1 mouse cellular context compared by ENCODE assay signal in genomic region chr11:120634810-120635209, GRCm38 (mm10).
TF ChIP-seq lines count a peak whose summit lies in the region.

No protein-coding gene starts in this region.

TF ChIP-seq in MEL, 35 proteins besides CTCF, POLR2A, EP300 and RAD21:
- TF ChIP-seq MEF2A (IDR thresholded peaks at IDR 0.05; ENCODE audit: extremely low read depth, insufficient replicate concordance, low read depth, low read length, poor library complexity, severe bottlenecking), result no peak
- TF ChIP-seq MYC (IDR thresholded peaks at IDR 0.05; ENCODE audit: low read depth, low read length), result no peak
- no peak for TF ChIP-seq NELFE (IDR thresholded peaks at IDR 0.05; ENCODE audit: low read depth, low read length)
- no peak for TF ChIP-seq BHLHE40 (IDR thresholded peaks at IDR 0.05; ENCODE audit: borderline replicate concordance, low read depth, low read length)
- no peak for TF ChIP-seq ETS1 (IDR thresholded peaks at IDR 0.05; ENCODE audit: low read depth, low read length)
- no peak for TF ChIP-seq MAFK (IDR thresholded peaks at IDR 0.05; ENCODE audit: borderline replicate concordance, low read depth, low read length)
- no peak for TF ChIP-seq JUND (IDR thresholded peaks at IDR 0.05; ENCODE audit: low read depth, low read length)
- TF ChIP-seq ELF1 (IDR thresholded peaks at IDR 0.05; ENCODE audit: low read depth, low read length), result no peak
- TF ChIP-seq CHD2 (IDR thresholded peaks at IDR 0.05; ENCODE audit: low read length), result no peak
- TF ChIP-seq GABPA (IDR thresholded peaks at IDR 0.05; ENCODE audit: low read depth, low read length), result no peak
- no peak for TF ChIP-seq SIN3A (IDR thresholded peaks at IDR 0.05; ENCODE audit: low read length)
- no peak for TF ChIP-seq SMC3 (IDR thresholded peaks at IDR 0.05; ENCODE audit: low read depth, low read length)
- no peak for TF ChIP-seq USF2 (IDR thresholded peaks at IDR 0.05; ENCODE audit: borderline replicate concordance in 1 of 2, insufficient read depth in 1 of 2, low read depth in 1 of 2, low read length in 2 of 2)
- no peak for TF ChIP-seq UBTF (IDR thresholded peaks at IDR 0.05; ENCODE audit: borderline replicate concordance, insufficient read depth, low read depth, low read length)
TF ChIP-seq in MEL: peak in this region for 0.
